Mouse (Mus musculus): ENCODE measurements at regions not wholly inside any gene's neighbourhood (a gene's known extent, or its start where the extent isn't known, plus 50 kb on each side); places are given as distances from the start of the nearest gene placed in this dataset.
A peak's percentile ranks its signal among the peaks of the same experiment; 100 is the strongest.

DNA sequence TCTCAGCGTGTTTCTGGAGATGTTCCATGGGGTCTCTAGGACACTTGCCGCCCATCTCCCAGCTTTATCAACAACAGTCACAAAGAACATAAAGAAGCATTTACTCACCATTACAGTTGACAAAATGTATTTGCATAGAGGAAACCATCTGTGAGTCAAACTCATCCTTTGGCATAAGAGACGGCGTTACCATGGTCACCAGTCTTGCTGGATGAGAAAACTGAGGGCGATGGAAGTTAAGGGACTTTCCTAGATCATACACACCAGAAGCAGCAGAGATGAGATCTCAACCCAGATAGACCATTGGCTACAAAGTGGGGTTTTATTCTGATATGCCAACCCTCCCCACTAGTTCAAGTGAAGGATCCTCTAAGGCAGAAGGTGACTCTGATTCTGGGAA is 274.3 kb upstream of the Gm4791 start:
- Histone ChIP-seq H3K4me2 (no peak overlapping the region), H3K4me3 (no peak overlapping the region), H3K9me3 (no peaks in the 10 kb centered on the region), H3K36me3 (no peaks in the 10 kb centered on the region), H3K9ac (no peak overlapping the region), H3K27ac (no peak overlapping the region), H3K4me1 (replicated peaks) (peaks cover 11% of the 10 kb centered on the region), H3K27me3 (no peaks in the 10 kb centered on the region)
- ATAC-seq (ENCODE audit: low FRiP score): no peak
- WGBS: 89% methylated on average over 5 of the region's 5 CpGs

GRCm38 (mm10) chr9:46713415-46713814 is 285.1 kb upstream of the Gm4791 start:
- Histone ChIP-seq H3K27ac (no peak overlapping the region), H3K9me3 (no peaks in the 10 kb centered on the region), H3K36me3 (no peaks in the 10 kb centered on the region), H3K4me3 (no peak overlapping the region), H3K4me2 (no peak overlapping the region), H3K9ac (no peak overlapping the region), H3K27me3 (peaks cover 3% of the 10 kb centered on the region; the same call in 1 of the 2 replicates), H3K4me1 (replicated peaks) (no peaks in the 10 kb centered on the region)
- ATAC-seq (ENCODE audit: low FRiP score): no peak
- 91% methylated on average over 10 of the region's 10 CpGs for WGBS

- Histone ChIP-seq H3K4me1 (replicated peaks) (peaks cover 30% of the 10 kb centered on the region), H3K4me2 (no peak overlapping the region), H3K9me3 (no peaks in the 10 kb centered on the region), H3K9ac (no peak overlapping the region), H3K27me3 (0 out of 2 replicates have a peak, but pooled peaks cover 3% of the 10 kb centered on the region), H3K36me3 (no peaks in the 10 kb centered on the region), H3K27ac (no peak overlapping the region), H3K4me3 (no peak overlapping the region)
- 63% methylated on average over 10 of the region's 10 CpGs for WGBS
- ATAC-seq (ENCODE audit: low FRiP score): no peak
Measured at GRCm38 (mm10) chr9:46704151-46704905, 294.2 kb upstream of the Gm4791 start.

DNA sequence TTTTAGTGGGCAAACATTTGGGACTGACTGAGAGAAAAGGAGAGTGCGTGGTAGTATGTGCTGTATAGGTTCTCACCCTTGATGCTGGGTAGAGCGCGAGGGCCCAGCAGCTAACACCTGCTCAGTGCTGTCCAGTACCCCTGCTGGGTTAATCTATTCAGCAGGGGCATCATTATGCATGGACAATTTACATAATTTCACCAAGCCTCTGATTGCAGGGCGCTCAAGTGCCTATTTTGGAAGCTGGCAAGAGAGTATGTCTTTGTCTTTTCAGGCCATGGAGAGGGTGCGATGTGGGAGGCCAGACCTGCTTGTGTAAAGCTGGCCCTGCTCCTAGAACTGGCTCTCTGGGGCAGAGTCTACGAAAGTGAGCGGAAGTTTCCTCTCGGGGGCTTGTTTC is 294.9 kb upstream of the Gm4791 start:
- H3K4me3 ChIP-seq: no peak overlapping the region
- peaks cover 30% of the 10 kb centered on the region for H3K4me1 ChIP-seq (replicated peaks)
- no peak overlapping the region for H3K4me2 ChIP-seq
- H3K9me3 ChIP-seq: no peaks in the 10 kb centered on the region
- 29% methylated on average over 8 of the region's 8 CpGs for WGBS
- no peaks in the 10 kb centered on the region for H3K36me3 ChIP-seq
- no peak for ATAC-seq (ENCODE audit: low FRiP score)
- 0 out of 2 replicates have a peak, but pooled peaks cover 3% of the 10 kb centered on the region for H3K27me3 ChIP-seq
- H3K27ac ChIP-seq: peak overlapping the region; percentile 70; the same call in 1 of the 2 replicates
- H3K9ac ChIP-seq: no peak overlapping the region

GRCm38 (mm10) chr9:46702901-46703636 is 295.5 kb upstream of the Gm4791 start:
- WGBS: 36% methylated on average over 13 of the region's 13 CpGs
- Histone ChIP-seq H3K4me1 (replicated peaks) (peaks cover 30% of the 10 kb centered on the region), H3K9ac (no peak overlapping the region), H3K9me3 (no peaks in the 10 kb centered on the region), H3K36me3 (no peaks in the 10 kb centered on the region), H3K27me3 (0 out of 2 replicates have a peak, but pooled peaks cover 3% of the 10 kb centered on the region), H3K4me2 (no peak overlapping the region), H3K27ac (peak overlapping the region; percentile 70), H3K4me3 (no peak overlapping the region)
- no peak for ATAC-seq (ENCODE audit: low FRiP score)

DNA sequence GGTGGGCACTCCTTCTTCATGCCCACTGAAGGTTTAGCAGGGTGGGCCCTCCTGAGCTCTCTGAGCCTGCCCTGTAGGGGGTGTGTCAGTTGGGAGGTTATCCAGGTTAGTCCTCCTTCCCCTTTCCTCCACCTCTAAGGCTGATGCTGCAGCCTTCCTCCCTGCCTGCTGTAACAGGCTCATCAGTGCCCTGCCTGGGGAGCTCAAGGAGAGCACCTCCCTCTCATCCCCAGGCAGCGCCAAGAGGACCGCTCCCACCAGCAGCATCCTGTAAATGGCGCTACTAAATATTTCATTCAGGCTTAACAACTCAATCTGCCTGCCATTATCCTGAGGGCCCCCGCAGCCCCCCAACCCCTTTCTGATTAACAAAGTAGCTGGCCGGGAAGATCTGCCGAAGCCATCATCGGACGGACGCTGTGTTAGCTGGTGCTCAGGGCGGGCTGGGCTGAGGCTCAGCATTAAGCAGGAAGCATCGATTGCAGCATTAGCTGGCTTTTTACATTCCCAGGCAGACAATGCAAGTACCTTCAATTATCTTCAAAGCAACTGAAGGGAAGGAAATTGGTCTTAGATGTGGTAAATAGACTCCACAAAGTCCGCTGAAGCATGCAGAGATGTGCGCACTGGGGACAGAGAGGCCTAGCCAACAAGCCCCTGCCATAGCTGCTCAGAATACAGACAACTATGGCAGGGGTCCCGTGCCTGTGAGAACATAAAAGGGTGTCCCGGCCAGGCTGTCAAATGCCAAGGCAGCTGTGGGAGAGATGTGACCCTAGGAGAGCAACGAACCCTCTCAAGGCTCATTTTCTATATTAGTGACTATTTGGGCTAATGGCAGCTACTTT is 296.3 kb upstream of the Gm4791 start:
- Histone ChIP-seq H3K4me2 (peak overlapping the region; percentile 35), H3K27me3 (0 out of 2 replicates have a peak, but pooled peaks cover 3% of the 10 kb centered on the region), H3K4me3 (no peak overlapping the region), H3K36me3 (no peaks in the 10 kb centered on the region), H3K9ac (peak overlapping the region; percentile 59), H3K4me1 (replicated peaks) (peaks cover 30% of the 10 kb centered on the region), H3K27ac (peak overlapping the region; percentile 70), H3K9me3 (no peaks in the 10 kb centered on the region)
- WGBS: 14% methylated on average over 16 of the region's 16 CpGs
- ATAC-seq (ENCODE audit: low FRiP score): peak; percentile 66

- H3K4me2 ChIP-seq: no peak overlapping the region
- no peak overlapping the region for H3K27ac ChIP-seq
- no peak overlapping the region for H3K4me3 ChIP-seq
- no peak overlapping the region for H3K9ac ChIP-seq
- no peak for ATAC-seq (ENCODE audit: low FRiP score)
- no peaks in the 10 kb centered on the region for H3K27me3 ChIP-seq
- no peaks in the 10 kb centered on the region for H3K9me3 ChIP-seq
- H3K4me1 ChIP-seq (replicated peaks): no peaks in the 10 kb centered on the region
- WGBS: 75% methylated on average over 2 of the region's 2 CpGs
- H3K36me3 ChIP-seq: no peaks in the 10 kb centered on the region
Measured at GRCm38 (mm10) chr9:46696171-46696570, 302.4 kb upstream of the Gm4791 start.

- no peak overlapping the region for H3K4me3 ChIP-seq
- no peak for ATAC-seq (ENCODE audit: low FRiP score)
- no peak overlapping the region for H3K27ac ChIP-seq
- H3K36me3 ChIP-seq: no peaks in the 10 kb centered on the region
- H3K9ac ChIP-seq: no peak overlapping the region
- 76% methylated on average over 5 of the region's 5 CpGs for WGBS
- H3K27me3 ChIP-seq: no peaks in the 10 kb centered on the region
- H3K4me1 ChIP-seq (replicated peaks): peaks cover 11% of the 10 kb centered on the region; the same call in 1 of the 2 replicates
- no peaks in the 10 kb centered on the region for H3K9me3 ChIP-seq
- H3K4me2 ChIP-seq: no peak overlapping the region
Measured at GRCm38 (mm10) chr9:46689331-46689730, 309.2 kb upstream of the Gm4791 start.

- Histone ChIP-seq H3K27ac (peak overlapping the region; percentile 66), H3K9ac (no peak overlapping the region), H3K4me1 (replicated peaks) (peaks cover 14% of the 10 kb centered on the region), H3K4me3 (no peak overlapping the region), H3K36me3 (no peaks in the 10 kb centered on the region), H3K4me2 (no peak overlapping the region), H3K27me3 (no peaks in the 10 kb centered on the region), H3K9me3 (no peaks in the 10 kb centered on the region)
- peak; percentile 69 for ATAC-seq (ENCODE audit: low FRiP score)
- WGBS: 50% methylated on average over 15 of the region's 15 CpGs
Measured at GRCm38 (mm10) chr9:46684113-46684850, 314.3 kb upstream of the Gm4791 start.

GRCm38 (mm10) chr9:46672050-46672449 is 326.5 kb upstream of the Gm4791 start:
- H3K4me3 ChIP-seq: no peak overlapping the region
- H3K4me2 ChIP-seq: no peak overlapping the region
- no peaks in the 10 kb centered on the region for H3K9me3 ChIP-seq
- no peak for ATAC-seq (ENCODE audit: low FRiP score)
- no peaks in the 10 kb centered on the region for H3K36me3 ChIP-seq
- WGBS: 49% methylated on average over 3 of the region's 3 CpGs
- no peak overlapping the region for H3K27ac ChIP-seq
- H3K27me3 ChIP-seq: no peaks in the 10 kb centered on the region
- peaks cover 9% of the 10 kb centered on the region; the same call in 1 of the 2 replicates for H3K4me1 ChIP-seq (replicated peaks)
- H3K9ac ChIP-seq: no peak overlapping the region

- no peaks in the 10 kb centered on the region for H3K36me3 ChIP-seq
- no peak overlapping the region for H3K4me3 ChIP-seq
- H3K27me3 ChIP-seq: no peaks in the 10 kb centered on the region
- H3K9me3 ChIP-seq: no peaks in the 10 kb centered on the region
- ATAC-seq (ENCODE audit: low FRiP score): no peak
- 0 out of 2 replicates have a peak, but pooled peaks cover 8% of the 10 kb centered on the region for H3K4me1 ChIP-seq (replicated peaks)
- H3K4me2 ChIP-seq: no peak overlapping the region
- no peak overlapping the region for H3K9ac ChIP-seq
- H3K27ac ChIP-seq: no peak overlapping the region
- 87% methylated on average over 8 of the region's 8 CpGs for WGBS
Measured at GRCm38 (mm10) chr9:46654422-46654821, 334.6 kb upstream of the 4931429L15Rik start.
